Mouse (Mus musculus): Measurements from ENCODE around the gene Psmd11. TPM values are rescaled to one million over a fixed set of nuclear protein-coding genes. Genes with fewer than 3 reads are reported as not detected.

Psmd11 gene
- total RNA-seq, 2 experiments from 2014 or later: 114 to 128 TPM

- DNase-seq: no peak
- intact Hi-C loops (cut with DNase I): no loop called here
Measured at GRCm38 (mm10) chr11:80499550-80499952, 71.1 kb downstream of the Psmd11 start.

GRCm38 (mm10) chr11:80503281-80503680 is 74.9 kb downstream of the Psmd11 start:
- DNase-seq: no peak
- intact Hi-C loops (cut with DNase I): no loop called here

- intact Hi-C loops (cut with DNase I): no loop called here
- no peak for DNase-seq
Measured at GRCm38 (mm10) chr11:80503726-80504452, 75.5 kb downstream of the Psmd11 start.

GRCm38 (mm10) chr11:80504519-80505385 is 76.3 kb downstream of the Psmd11 start:
- DNase-seq: no peak
- intact Hi-C loops (cut with DNase I): no loop called here

GRCm38 (mm10) chr11:80505581-80505980 is 77.2 kb downstream of the Psmd11 start:
- intact Hi-C loops (cut with DNase I): no loop called here

GRCm38 (mm10) chr11:80506483-80506882 is 78.1 kb downstream of the Psmd11 start:
- DNase-seq: no peak
- intact Hi-C loops (cut with DNase I): no loop called here

More at GRCm38 (mm10) chr11:80505581-80505980, 77.2 kb downstream of the Psmd11 start:
- DNase-seq: no peak

- DNase-seq: no peak
- intact Hi-C loops (cut with DNase I): no loop called here
Measured at GRCm38 (mm10) chr11:80507791-80508190, 79.4 kb downstream of the Psmd11 start.

- DNase-seq: peak; percentile 32 to 34
- intact Hi-C loops (cut with DNase I): no loop called here
Measured at GRCm38 (mm10) chr11:80508361-80509175, 80.2 kb downstream of the Psmd11 start.

GRCm38 (mm10) chr11:80509176-80509506 is 80.7 kb downstream of the Psmd11 start:
- intact Hi-C loops (cut with DNase I): no loop called here

GRCm38 (mm10) chr11:80510124-80510523 is 81.7 kb downstream of the Psmd11 start:
- intact Hi-C loops (cut with DNase I): no loop called here

More at GRCm38 (mm10) chr11:80509176-80509506, 80.7 kb downstream of the Psmd11 start:
- DNase-seq: no peak

GRCm38 (mm10) chr11:80512313-80513056 is 84.1 kb downstream of the Psmd11 start:
- intact Hi-C loops (cut with DNase I): no loop called here
- no peak for DNase-seq

More at GRCm38 (mm10) chr11:80510124-80510523, 81.7 kb downstream of the Psmd11 start:
- DNase-seq: no peak

GRCm38 (mm10) chr11:80513796-80514195 is 85.4 kb downstream of the Psmd11 start:
- intact Hi-C loops (cut with DNase I): no loop called here
- DNase-seq: no peak

- intact Hi-C loops (cut with DNase I): no loop called here
Measured at GRCm38 (mm10) chr11:80515346-80515745, 86.9 kb downstream of the Psmd11 start.

GRCm38 (mm10) chr11:80515895-80516294 is 87.5 kb downstream of the Psmd11 start:
- DNase-seq: no peak
- intact Hi-C loops (cut with DNase I): no loop called here

More at GRCm38 (mm10) chr11:80515346-80515745, 86.9 kb downstream of the Psmd11 start:
- DNase-seq: no peak

GRCm38 (mm10) chr11:80518421-80519367 is 90.3 kb downstream of the Psmd11 start:
- DNase-seq: no peak
- intact Hi-C loops (cut with DNase I): no loop called here

- no peak for DNase-seq
- intact Hi-C loops (cut with DNase I): no loop called here
Measured at GRCm38 (mm10) chr11:80521148-80521547, 92.7 kb downstream of the Psmd11 start.

Measured in heart, postnatal 36 days (tissue).